Mouse (Mus musculus) thymus, adult 2 months (tissue): Measurements from ENCODE around the gene AI464131. TPM values are rescaled to one million over a fixed set of nuclear protein-coding genes. Genes with fewer than 3 reads are reported as not detected.

Experiments
- DNase-seq: peaks from one replicate; pipeline ENCODE4 v3.0.0; 2021
- H3K27ac ChIP-seq: fragments of 200-500 bp; 2 replicates; pipeline ENCODE4 v1.5.1; 2012; ENCODE audit warnings: low read length, control low read depth; ENCODE audit not compliant: control insufficient read depth, insufficient read depth
- H3K27me3 ChIP-seq: fragments of 200-500 bp; 2 replicates; pipeline ENCODE4 v1.6.1; 2012; ENCODE audit warnings: mild to moderate bottlenecking, low read length, moderate library complexity, mixed read lengths; ENCODE audit not compliant: control insufficient read depth, insufficient read depth
- H3K36me3 ChIP-seq: fragments of 200-500 bp; 2 replicates; pipeline ENCODE4 v1.6.1; 2012; ENCODE audit warnings: mild to moderate bottlenecking, low read length, moderate library complexity; ENCODE audit not compliant: control insufficient read depth, insufficient read depth
- H3K4me1 ChIP-seq: fragments of 200-500 bp; replicated peaks from 2 replicates; pipeline ENCODE4 v1.6.1; 2012; ENCODE audit warnings: low read length; ENCODE audit not compliant: control insufficient read depth, insufficient read depth
- H3K4me3 ChIP-seq: fragments of 200-500 bp; 2 replicates; pipeline ENCODE4 v1.5.1; 2012; ENCODE audit warnings: mild to moderate bottlenecking, low read length, control low read depth, moderate library complexity; ENCODE audit not compliant: control insufficient read depth, insufficient read depth
- CTCF ChIP-seq: fragments of 200-500 bp; IDR thresholded peaks from 2 replicates; pipeline ENCODE4 v1.5.1; 2012; ENCODE audit warnings: mild to moderate bottlenecking, control low read depth, low read length, moderate library complexity, borderline replicate concordance; ENCODE audit not compliant: control insufficient read depth, poor library complexity, insufficient read depth; ENCODE audit errors: extremely low read depth
- POLR2A ChIP-seq: fragments of 200-500 bp; IDR thresholded peaks from 2 replicates; pipeline ENCODE4 v1.6.1; 2012; ENCODE audit warnings: mild to moderate bottlenecking, low read length, control low read depth, moderate library complexity; ENCODE audit not compliant: control insufficient read depth, poor library complexity, insufficient read depth; ENCODE audit errors: extremely low read depth
- WGBS: fragments of 180-500 bp; shearing (Covaris S2); methylation state at CpG from one replicate; pipeline ENCODE4 v1.1.7; 2018; 5-methylcytosine and 5-hydroxymethylcytosine counted together
- polyA plus RNA-seq: library from polyadenylated mRNA; depleted of rRNA; stranded (reverse); fragments of >200 nt; gene quantifications from 2 replicates; pipeline ENCODE4 v1.2.3, GENCODE M21; 2012

Gene AI464131
- polyA plus RNA-seq, 1 experiment: 2.6 TPM

- peaks cover 8% of the 10 kb centered on the region for H3K27me3 ChIP-seq
- H3K4me3 ChIP-seq: peak overlapping the region; percentile 8; the same call in 1 of the 2 replicates
- DNase-seq: no peak
- H3K4me1 ChIP-seq: peaks cover 19% of the 10 kb centered on the region
- no peaks in the 10 kb centered on the region for H3K36me3 ChIP-seq
- WGBS: 19% methylated on average over 22 of the region's 22 CpGs
- TF ChIP-seq CTCF: no peak
- TF ChIP-seq POLR2A: no peak
- H3K27ac ChIP-seq: no peak overlapping the region
These were observed 4.5 kb upstream of the AI464131 start for GRCm38 (mm10) chr4:41507326-41507924.

GRCm38 (mm10) chr4:41506906-41507305, 4.0 kb upstream of the AI464131 start:
- Histone ChIP-seq H3K4me1 (peaks cover 22% of the 10 kb centered on the region), H3K4me3 (peak overlapping the region; percentile 8; the same call in 1 of the 2 replicates), H3K27ac (no peak overlapping the region), H3K36me3 (no peaks in the 10 kb centered on the region), H3K27me3 (peaks cover 10% of the 10 kb centered on the region)
- WGBS: 1% methylated on average over 29 of the region's 29 CpGs
- no peak for TF ChIP-seq POLR2A
- no peak for TF ChIP-seq CTCF
- peak; percentile 66 for DNase-seq

- Histone ChIP-seq H3K36me3 (no peaks in the 10 kb centered on the region), H3K4me3 (no peak overlapping the region), H3K27me3 (peaks cover 10% of the 10 kb centered on the region), H3K4me1 (peaks cover 22% of the 10 kb centered on the region), H3K27ac (no peak overlapping the region)
- peak; percentile 23; the same call in 1 of the 2 replicates for TF ChIP-seq CTCF
- TF ChIP-seq POLR2A: no peak
- WGBS: 19% methylated on average over 13 of the region's 13 CpGs
- DNase-seq: peak; percentile 35
These were observed 3.3 kb upstream of the AI464131 start for GRCm38 (mm10) chr4:41506156-41506555.

- Histone ChIP-seq H3K27me3 (peaks cover 10% of the 10 kb centered on the region), H3K27ac (no peak overlapping the region), H3K4me3 (no peak overlapping the region), H3K4me1 (peaks cover 22% of the 10 kb centered on the region), H3K36me3 (no peaks in the 10 kb centered on the region)
- 78% methylated on average over 11 of the region's 11 CpGs for WGBS
- no peak for DNase-seq
- TF ChIP-seq CTCF (no peak), POLR2A (no peak)
These were observed 2.3 kb upstream of the AI464131 start for GRCm38 (mm10) chr4:41505131-41505551.

- H3K4me3 ChIP-seq: no peak overlapping the region
- no peak for DNase-seq
- H3K27ac ChIP-seq: no peak overlapping the region
- no peaks in the 10 kb centered on the region for H3K36me3 ChIP-seq
- peaks cover 22% of the 10 kb centered on the region for H3K4me1 ChIP-seq
- TF ChIP-seq CTCF: no peak
- no peak for TF ChIP-seq POLR2A
- WGBS: 85% methylated on average over 5 of the region's 5 CpGs
- peaks cover 10% of the 10 kb centered on the region for H3K27me3 ChIP-seq
These were observed 1.4 kb upstream of the AI464131 start for GRCm38 (mm10) chr4:41504325-41504724.

- Histone ChIP-seq H3K4me3 (0 out of 2 replicates have a peak overlapping the region, but pooled peaks have one; percentile 15), H3K27ac (no peak overlapping the region), H3K4me1 (peaks cover 23% of the 10 kb centered on the region), H3K27me3 (peaks cover 19% of the 10 kb centered on the region), H3K36me3 (no peaks in the 10 kb centered on the region)
- WGBS: 34% methylated on average over 20 of the region's 20 CpGs
- TF ChIP-seq POLR2A (no peak), CTCF (no peak)
- DNase-seq: no peak
These were observed 520 bp downstream of the AI464131 start for GRCm38 (mm10) chr4:41502171-41502940.
